Mouse (Mus musculus): Measurements from ENCODE around the gene Ifitm2. TPM values are rescaled to one million over a fixed set of nuclear protein-coding genes. Genes with fewer than 3 reads are reported as not detected.
A peak's percentile ranks its signal among the peaks of the same experiment; 100 is the strongest.

Ifitm2 gene
- polyA plus RNA-seq, 1 experiment from 2014 or later: 226 TPM

- Histone ChIP-seq H3K27ac (no peak overlapping the region), H3K4me2 (no peak overlapping the region), H3K36me3 (no peaks in the 10 kb centered on the region), H3K9me3 (no peaks in the 10 kb centered on the region), H3K27me3 (peaks cover 36% of the 10 kb centered on the region), H3K4me1 (replicated peaks) (peaks cover 16% of the 10 kb centered on the region), H3K9ac (no peak overlapping the region), H3K4me3 (no peak overlapping the region)
- no peak for ATAC-seq (ENCODE audit: low FRiP score)
- 88% methylated on average over 6 of the region's 6 CpGs for WGBS
These were observed 28.6 kb downstream of the Ifitm2 start for GRCm38 (mm10) chr7:140927181-140927580.

- Histone ChIP-seq H3K27ac (no peak overlapping the region), H3K4me2 (peak overlapping the region; percentile 90), H3K9ac (peak overlapping the region; percentile 61), H3K4me1 (replicated peaks) (peaks cover 25% of the 10 kb centered on the region), H3K27me3 (peaks cover 72% of the 10 kb centered on the region), H3K36me3 (no peaks in the 10 kb centered on the region), H3K4me3 (peak overlapping the region; percentile 42), H3K9me3 (no peaks in the 10 kb centered on the region)
- no peak for ATAC-seq (ENCODE audit: low FRiP score)
- 24% methylated on average over 30 of the region's 30 CpGs for WGBS
These were observed 32.6 kb downstream of the Ifitm2 start for GRCm38 (mm10) chr7:140923070-140923775.

- Histone ChIP-seq H3K4me3 (peak overlapping the region; percentile 42), H3K27ac (no peak overlapping the region), H3K9me3 (no peaks in the 10 kb centered on the region), H3K4me2 (peak overlapping the region; percentile 90), H3K36me3 (no peaks in the 10 kb centered on the region), H3K9ac (peak overlapping the region; percentile 61), H3K4me1 (replicated peaks) (peaks cover 25% of the 10 kb centered on the region), H3K27me3 (peaks cover 79% of the 10 kb centered on the region)
- under 1% methylated on average over 49 of the region's 49 CpGs for WGBS
- peak; percentile 54; the same call in 1 of the 2 replicates for ATAC-seq (ENCODE audit: low FRiP score)
These were observed 33.3 kb downstream of the Ifitm2 start for GRCm38 (mm10) chr7:140922398-140923069.

- Histone ChIP-seq H3K4me2 (peak overlapping the region; percentile 90), H3K27ac (no peak overlapping the region), H3K4me1 (replicated peaks) (peaks cover 25% of the 10 kb centered on the region), H3K4me3 (peak overlapping the region; percentile 42), H3K36me3 (no peaks in the 10 kb centered on the region), H3K9ac (no peak overlapping the region), H3K27me3 (peaks cover 79% of the 10 kb centered on the region), H3K9me3 (no peaks in the 10 kb centered on the region)
- 27% methylated on average over 22 of the region's 22 CpGs for WGBS
- no peak for ATAC-seq (ENCODE audit: low FRiP score)
These were observed 34.4 kb downstream of the Ifitm2 start for GRCm38 (mm10) chr7:140921225-140921975.

GRCm38 (mm10) chr7:140920418-140921029, 35.3 kb downstream of the Ifitm2 start, which contains the start of gene Nlrp6:
Nlrp6 (plus strand) TSS chr7:140920902.
- H3K4me1 ChIP-seq (replicated peaks): peaks cover 25% of the 10 kb centered on the region
- H3K36me3 ChIP-seq: no peaks in the 10 kb centered on the region
- peaks cover 79% of the 10 kb centered on the region for H3K27me3 ChIP-seq
- peak within 1 kb of the TSS; percentile 42 for H3K4me3 ChIP-seq
- H3K4me2 ChIP-seq: peak within 1 kb of the TSS; percentile 90; the same call in 1 of the 2 replicates
- no peak within 1 kb of the TSS for H3K27ac ChIP-seq
- no peak within 1 kb of the TSS for H3K9ac ChIP-seq
- WGBS: 81% methylated on average over 8 of the region's 8 CpGs
- no peaks in the 10 kb centered on the region for H3K9me3 ChIP-seq
- ATAC-seq (ENCODE audit: low FRiP score): no peak

GRCm38 (mm10) chr7:140919911-140920310, 35.9 kb downstream of the Ifitm2 start:
- Histone ChIP-seq H3K4me3 (no peak overlapping the region), H3K27me3 (peaks cover 73% of the 10 kb centered on the region)
- WGBS: 87% methylated on average over 4 of the region's 4 CpGs

GRCm38 (mm10) chr7:140914031-140914690, 41.6 kb downstream of the Ifitm2 start:
- no peaks in the 10 kb centered on the region for H3K4me1 ChIP-seq (replicated peaks)
- H3K4me3 ChIP-seq: no peak overlapping the region
- H3K4me2 ChIP-seq: no peak overlapping the region
- H3K36me3 ChIP-seq: no peaks in the 10 kb centered on the region
- peaks cover 16% of the 10 kb centered on the region for H3K27me3 ChIP-seq
- 87% methylated on average over 8 of the region's 8 CpGs for WGBS
- H3K9ac ChIP-seq: no peak overlapping the region
- no peaks in the 10 kb centered on the region for H3K9me3 ChIP-seq
- no peak for ATAC-seq (ENCODE audit: low FRiP score)
- H3K27ac ChIP-seq: no peak overlapping the region

More at GRCm38 (mm10) chr7:140919911-140920310, 35.9 kb downstream of the Ifitm2 start:
- no peaks in the 10 kb centered on the region for H3K9me3 ChIP-seq
- no peak overlapping the region for H3K27ac ChIP-seq
- H3K9ac ChIP-seq: no peak overlapping the region
- H3K4me1 ChIP-seq (replicated peaks): peaks cover 25% of the 10 kb centered on the region
- no peaks in the 10 kb centered on the region for H3K36me3 ChIP-seq
- ATAC-seq (ENCODE audit: low FRiP score): no peak
- no peak overlapping the region for H3K4me2 ChIP-seq

GRCm38 (mm10) chr7:140912846-140913482, 42.8 kb downstream of the Ifitm2 start:
- Histone ChIP-seq H3K4me3 (no peak overlapping the region), H3K27ac (no peak overlapping the region), H3K27me3 (peaks cover 7% of the 10 kb centered on the region; the same call in 1 of the 2 replicates), H3K4me1 (replicated peaks) (peaks cover 5% of the 10 kb centered on the region; the same call in 1 of the 2 replicates), H3K4me2 (no peak overlapping the region), H3K9me3 (no peaks in the 10 kb centered on the region), H3K9ac (no peak overlapping the region), H3K36me3 (no peaks in the 10 kb centered on the region)
- WGBS: 71% methylated on average over 5 of the region's 5 CpGs
- ATAC-seq (ENCODE audit: low FRiP score): no peak

- no peak overlapping the region for H3K9ac ChIP-seq
- 0 out of 2 replicates have a peak, but pooled peaks cover under 1% of the 10 kb centered on the region for H3K27me3 ChIP-seq
- H3K9me3 ChIP-seq: no peaks in the 10 kb centered on the region
- no peak for ATAC-seq (ENCODE audit: low FRiP score)
- H3K4me2 ChIP-seq: no peak overlapping the region
- no peak overlapping the region for H3K4me3 ChIP-seq
- peaks cover 5% of the 10 kb centered on the region; the same call in 1 of the 2 replicates for H3K4me1 ChIP-seq (replicated peaks)
- 69% methylated on average over 3 of the region's 3 CpGs for WGBS
- no peak overlapping the region for H3K27ac ChIP-seq
- no peaks in the 10 kb centered on the region for H3K36me3 ChIP-seq
These were observed 43.5 kb downstream of the Ifitm2 start for GRCm38 (mm10) chr7:140912293-140912692.

- Histone ChIP-seq H3K4me3 (peak overlapping the region; percentile 32), H3K9me3 (no peaks in the 10 kb centered on the region), H3K27ac (no peak overlapping the region), H3K9ac (peak overlapping the region; percentile 26; the same call in 1 of the 2 replicates), H3K4me2 (peak overlapping the region; percentile 58), H3K4me1 (replicated peaks) (peaks cover 5% of the 10 kb centered on the region; the same call in 1 of the 2 replicates), H3K36me3 (no peaks in the 10 kb centered on the region), H3K27me3 (no peaks in the 10 kb centered on the region)
- 3% methylated on average over 19 of the region's 19 CpGs for WGBS
- ATAC-seq (ENCODE audit: low FRiP score): peak; percentile 63
These were observed 47.1 kb downstream of the Ifitm2 start for GRCm38 (mm10) chr7:140908634-140909107.

GRCm38 (mm10) chr7:140908181-140908580, 47.6 kb downstream of the Ifitm2 start:
- H3K9me3 ChIP-seq: no peaks in the 10 kb centered on the region
- 58% methylated on average over 7 of the region's 7 CpGs for WGBS
- H3K9ac ChIP-seq: 0 out of 2 replicates have a peak overlapping the region, but pooled peaks have one; percentile 10
- H3K27me3 ChIP-seq: no peaks in the 10 kb centered on the region
- H3K4me3 ChIP-seq: no peak overlapping the region
- H3K36me3 ChIP-seq: no peaks in the 10 kb centered on the region
- peaks cover 7% of the 10 kb centered on the region for H3K4me1 ChIP-seq (replicated peaks)
- no peak for ATAC-seq (ENCODE audit: low FRiP score)
- peak overlapping the region; percentile 58 for H3K4me2 ChIP-seq
- no peak overlapping the region for H3K27ac ChIP-seq

Measured in hindbrain, embryonic 13.5 days (tissue).